Mouse (Mus musculus): ENCODE results near the gene Flvcr1. TPM values are rescaled to one million over a fixed set of nuclear protein-coding genes. Genes with fewer than 3 reads are reported as not detected.
"Not testable (repeated sequence)": the region's sequence is repeated elsewhere in the genome, so short reads cannot be mapped to it uniquely, and the experiment has no call there.

The Flvcr1 gene
- polyA plus RNA-seq, 1 experiment from 2014 or later, result 5.6 TPM

GRCm38 (mm10) chr1:191035649-191036048 is 9.7 kb upstream of the Flvcr1 start:
- no peaks in the 10 kb centered on the region for H3K27me3 ChIP-seq
- ATAC-seq (ENCODE audit: low FRiP score), result no peak
- no peak overlapping the region for H3K4me3 ChIP-seq
- no peaks in the 10 kb centered on the region for H3K4me1 ChIP-seq (replicated peaks)
- no peak overlapping the region for H3K9ac ChIP-seq
- no peak overlapping the region for H3K4me2 ChIP-seq
- no peak overlapping the region for H3K27ac ChIP-seq
- no peaks in the 10 kb centered on the region for H3K36me3 ChIP-seq
- no peaks in the 10 kb centered on the region for H3K9me3 ChIP-seq
- 33% methylated on average over 4 of the region's 4 CpGs for WGBS

GRCm38 (mm10) chr1:191030922-191031425 is 5.0 kb upstream of the Flvcr1 start:
- ATAC-seq (ENCODE audit: low FRiP score); H3K4me1 ChIP-seq (replicated peaks); H3K36me3 ChIP-seq; H3K9me3 ChIP-seq; H3K4me2 ChIP-seq; H3K27me3 ChIP-seq; H3K4me3 ChIP-seq; H3K9ac ChIP-seq; H3K27ac ChIP-seq: not testable (repeated sequence)
- 84% methylated on average over 6 of the region's 6 CpGs for WGBS

GRCm38 (mm10) chr1:191030182-191030581 is 4.2 kb upstream of the Flvcr1 start:
- H3K9ac ChIP-seq, result no peak overlapping the region
- WGBS, result 63% methylated on average over 10 of the region's 10 CpGs
- H3K9me3 ChIP-seq, result no peaks in the 10 kb centered on the region
- H3K27me3 ChIP-seq, result no peaks in the 10 kb centered on the region
- H3K36me3 ChIP-seq, result no peaks in the 10 kb centered on the region
- no peak for ATAC-seq (ENCODE audit: low FRiP score)
- no peak overlapping the region for H3K4me2 ChIP-seq
- H3K27ac ChIP-seq, result no peak overlapping the region
- H3K4me1 ChIP-seq (replicated peaks), result peaks cover 11% of the 10 kb centered on the region
- no peak overlapping the region for H3K4me3 ChIP-seq

- H3K9me3 ChIP-seq, result no peaks in the 10 kb centered on the region
- peaks cover 20% of the 10 kb centered on the region for H3K4me1 ChIP-seq (replicated peaks)
- ATAC-seq (ENCODE audit: low FRiP score), result peak; percentile 67
- H3K27ac ChIP-seq, result peak overlapping the region; percentile 92
- peaks cover 7% of the 10 kb centered on the region for H3K36me3 ChIP-seq
- H3K4me2 ChIP-seq, result peak overlapping the region; percentile 98
- no peaks in the 10 kb centered on the region for H3K27me3 ChIP-seq
- peak overlapping the region; percentile 88 for H3K9ac ChIP-seq
- H3K4me3 ChIP-seq, result peak overlapping the region; percentile 80
- 2% methylated on average over 51 of the region's 69 CpGs for WGBS
Observed at GRCm38 (mm10) chr1:191025016-191026012, 644 bp downstream of the Flvcr1 start.

GRCm38 (mm10) chr1:191023806-191024205 is 2.2 kb downstream of the Flvcr1 start:
- not testable (repeated sequence) for H3K9ac ChIP-seq; H3K4me3 ChIP-seq; H3K27me3 ChIP-seq; H3K9me3 ChIP-seq; ATAC-seq (ENCODE audit: low FRiP score); H3K27ac ChIP-seq; H3K4me2 ChIP-seq
- whole genome bisulfite sequencing, result 93% methylated on average over 6 of the region's 6 CpGs
- peaks cover 20% of the 10 kb centered on the region for H3K4me1 ChIP-seq (replicated peaks)
- peaks cover 10% of the 10 kb centered on the region for H3K36me3 ChIP-seq

- Histone ChIP-seq H3K27ac (no peak overlapping the region), H3K4me2 (no peak overlapping the region), H3K9me3 (no peaks in the 10 kb centered on the region), H3K4me1 (replicated peaks) (peaks cover 20% of the 10 kb centered on the region), H3K9ac (no peak overlapping the region), H3K4me3 (no peak overlapping the region), H3K27me3 (no peaks in the 10 kb centered on the region), H3K36me3 (peaks cover 10% of the 10 kb centered on the region)
- 87% methylated on average over 2 of the region's 2 CpGs for WGBS
- ATAC-seq (ENCODE audit: low FRiP score), result no peak
Observed at GRCm38 (mm10) chr1:191023140-191023539, 2.8 kb downstream of the Flvcr1 start.

DNA sequence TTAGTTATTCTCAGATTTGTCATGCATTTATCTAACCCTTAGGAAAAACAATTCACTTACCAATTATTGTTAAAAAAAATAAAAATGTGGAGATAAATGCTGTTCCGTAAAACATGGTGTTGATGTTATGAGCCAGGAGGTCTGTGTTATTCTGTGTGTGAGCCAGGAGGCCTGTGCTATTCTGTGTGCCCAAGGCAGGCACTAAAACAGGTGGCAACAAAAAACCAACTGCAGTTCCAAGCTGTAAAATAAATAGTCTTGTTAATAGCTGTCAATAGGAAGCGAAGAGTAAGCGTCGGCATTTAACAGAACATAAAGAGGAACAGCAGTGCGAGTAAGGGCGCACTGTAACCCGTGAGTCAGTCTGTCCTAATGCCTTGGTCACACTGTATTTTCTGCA is 4.9 kb downstream of the Flvcr1 start:
- H3K9ac ChIP-seq, result no peak overlapping the region
- no peaks in the 10 kb centered on the region for H3K27me3 ChIP-seq
- H3K36me3 ChIP-seq, result peaks cover 10% of the 10 kb centered on the region
- WGBS, result 90% methylated on average over 7 of the region's 7 CpGs
- H3K4me2 ChIP-seq, result no peak overlapping the region
- no peaks in the 10 kb centered on the region for H3K9me3 ChIP-seq
- ATAC-seq (ENCODE audit: low FRiP score), result no peak
- H3K4me3 ChIP-seq, result no peak overlapping the region
- H3K27ac ChIP-seq, result no peak overlapping the region
- peaks cover 12% of the 10 kb centered on the region for H3K4me1 ChIP-seq (replicated peaks)

GRCm38 (mm10) chr1:191020217-191020924 is 5.6 kb downstream of the Flvcr1 start:
- ATAC-seq (ENCODE audit: low FRiP score), result no peak
- peaks cover 10% of the 10 kb centered on the region for H3K36me3 ChIP-seq
- no peaks in the 10 kb centered on the region for H3K27me3 ChIP-seq
- H3K4me1 ChIP-seq (replicated peaks), result peaks cover 11% of the 10 kb centered on the region
- H3K4me2 ChIP-seq, result no peak overlapping the region
- no peak overlapping the region for H3K4me3 ChIP-seq
- H3K27ac ChIP-seq, result no peak overlapping the region
- 83% methylated on average over 3 of the region's 3 CpGs for WGBS
- H3K9me3 ChIP-seq, result no peaks in the 10 kb centered on the region
- H3K9ac ChIP-seq, result no peak overlapping the region

GRCm38 (mm10) chr1:191019803-191020202 is 6.2 kb downstream of the Flvcr1 start:
- 94% methylated on average over 5 of the region's 5 CpGs for WGBS

GRCm38 (mm10) chr1:191014271-191014670 is 11.7 kb downstream of the Flvcr1 start:
- peaks cover 51% of the 10 kb centered on the region for H3K36me3 ChIP-seq

More at GRCm38 (mm10) chr1:191019803-191020202, 6.2 kb downstream of the Flvcr1 start:
- Histone ChIP-seq H3K4me1 (replicated peaks) (peaks cover 5% of the 10 kb centered on the region), H3K27me3 (no peaks in the 10 kb centered on the region), H3K9ac (no peak overlapping the region), H3K9me3 (no peaks in the 10 kb centered on the region), H3K4me2 (no peak overlapping the region), H3K4me3 (no peak overlapping the region), H3K36me3 (peaks cover 12% of the 10 kb centered on the region), H3K27ac (no peak overlapping the region)
- no peak for ATAC-seq (ENCODE audit: low FRiP score)

GRCm38 (mm10) chr1:191008707-191009106 is 17.3 kb downstream of the Flvcr1 start:
- Histone ChIP-seq H3K4me2 (no peak overlapping the region), H3K4me3 (no peak overlapping the region), H3K27ac (no peak overlapping the region), H3K9ac (no peak overlapping the region), H3K36me3 (peaks cover 79% of the 10 kb centered on the region), H3K9me3 (no peaks in the 10 kb centered on the region), H3K4me1 (replicated peaks) (no peaks in the 10 kb centered on the region), H3K27me3 (no peaks in the 10 kb centered on the region)
- no peak for ATAC-seq (ENCODE audit: low FRiP score)
- 98% methylated on average over 5 of the region's 5 CpGs for WGBS

More at GRCm38 (mm10) chr1:191014271-191014670, 11.7 kb downstream of the Flvcr1 start:
- no peaks in the 10 kb centered on the region for H3K4me1 ChIP-seq (replicated peaks)
- WGBS, result 97% methylated on average over 3 of the region's 3 CpGs
- no peak overlapping the region for H3K4me2 ChIP-seq
- H3K9me3 ChIP-seq, result no peaks in the 10 kb centered on the region; the same call in 1 of the 2 replicates
- no peak overlapping the region for H3K9ac ChIP-seq
- ATAC-seq (ENCODE audit: low FRiP score), result no peak
- no peak overlapping the region for H3K27ac ChIP-seq
- no peaks in the 10 kb centered on the region for H3K27me3 ChIP-seq
- H3K4me3 ChIP-seq, result no peak overlapping the region

DNA sequence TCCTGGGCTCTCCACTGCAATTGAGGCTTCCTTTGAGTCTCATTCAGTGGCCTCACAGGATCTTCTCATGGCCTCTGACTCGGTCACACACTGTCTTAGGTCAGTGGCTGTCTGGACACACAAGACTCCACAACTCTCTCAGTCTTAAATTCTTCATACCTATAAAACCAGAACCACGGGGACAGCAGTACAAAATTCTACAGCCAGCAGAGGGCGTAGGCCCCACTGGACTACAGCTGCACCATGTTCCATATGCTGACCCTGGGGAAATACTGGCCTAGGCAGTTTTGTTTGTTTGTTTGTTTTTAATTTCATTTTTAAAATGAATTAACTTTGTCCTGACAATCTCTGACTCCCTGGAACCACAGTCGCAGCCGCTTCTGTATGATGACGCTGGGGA is 23.8 kb downstream of the Flvcr1 start:
- Histone ChIP-seq H3K4me1 (replicated peaks) (no peaks in the 10 kb centered on the region), H3K27ac (no peak overlapping the region), H3K9me3 (no peaks in the 10 kb centered on the region), H3K36me3 (peaks cover 26% of the 10 kb centered on the region), H3K4me2 (no peak overlapping the region), H3K27me3 (no peaks in the 10 kb centered on the region), H3K4me3 (no peak overlapping the region), H3K9ac (no peak overlapping the region)
- 65% methylated on average over 6 of the region's 6 CpGs for WGBS
- no peak for ATAC-seq (ENCODE audit: low FRiP score)
